Comparison of ENCODE assay signal across 19 mouse cellular contexts in the genomic region with DNA sequence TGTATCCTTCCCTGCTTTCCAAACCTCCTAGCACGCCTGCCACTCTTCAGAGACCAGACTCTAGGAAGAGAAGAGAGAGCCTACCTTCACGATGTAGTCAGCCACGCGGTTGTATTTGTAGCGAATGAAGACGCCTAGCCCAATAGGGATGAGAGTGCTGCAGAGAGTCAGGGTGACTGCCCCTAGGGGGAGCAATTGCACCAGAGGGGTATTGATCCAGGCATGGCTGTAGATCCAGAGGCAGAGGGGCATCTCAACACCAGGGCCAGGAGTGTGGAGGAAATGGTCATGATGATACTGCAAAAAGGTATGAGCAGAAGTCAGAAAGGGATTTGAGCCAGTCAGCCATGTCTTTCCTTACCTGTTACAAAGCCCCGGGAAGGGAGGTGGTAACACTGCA. TPM values are rescaled to one million over a fixed set of nuclear protein-coding genes. Genes with fewer than 3 reads are reported as not detected.
A peak's percentile ranks its signal among the peaks of the same experiment; 100 is the strongest.
DNase-seq lines count a peak whose midpoint lies in the region; ATAC-seq and TF ChIP-seq lines count a peak whose summit lies in the region.
"Not testable (repeated sequence)": the region's sequence is repeated elsewhere in the genome, so short reads cannot be mapped to it uniquely, and the experiment has no call there.
"Had no signal": no experiment of that assay in that cellular context is flagged by ENCODE, and none has a peak within 500 bp of the region (broad histone marks: within the 10 kb centered on the region; RNA-seq: fewer than 3 reads in every experiment).

No protein-coding gene starts in this region.

- peak; percentile 32 for TF ChIP-seq CTCF in ES-Bruce4 (IDR thresholded peaks at IDR 0.05; ENCODE audit: low read depth, low read length)
- TF ChIP-seq CTCF in kidney, postnatal 0 days (IDR thresholded peaks at IDR 0.05; ENCODE audit: low read depth), result peak; percentile 41; the same call in 1 of the 2 replicates

- H3K36me3 ChIP-seq in ES-Bruce4 (ENCODE audit: control insufficient read depth, insufficient read depth, low read length, poor library complexity, severe bottlenecking); embryonic facial prominence, embryonic 14.5 days (ENCODE audit: control insufficient read depth, insufficient read depth, low read length); hindbrain, embryonic 11.5 days (ENCODE audit: control insufficient read depth, insufficient read depth, low read length); kidney, postnatal 0 days (ENCODE audit: insufficient read depth, low read length): not testable (repeated sequence)

- not testable (repeated sequence) for H3K9me3 ChIP-seq in ES-Bruce4 (replicated peaks; ENCODE audit: control insufficient read depth, insufficient read depth, low read length, poor library complexity, severe bottlenecking); embryonic facial prominence, embryonic 14.5 days (ENCODE audit: control insufficient read depth, low read length); hindbrain, embryonic 11.5 days (ENCODE audit: control insufficient read depth, low read length); kidney, postnatal 0 days (replicated peaks; ENCODE audit: low read length)

- H3K9ac ChIP-seq in ES-Bruce4 (ENCODE audit: low read depth, poor library complexity, severe bottlenecking); embryonic facial prominence, embryonic 14.5 days (ENCODE audit: low read depth, low read length); hindbrain, embryonic 11.5 days (ENCODE audit: low read depth, low read length); kidney, postnatal 0 days (ENCODE audit: low read depth, low read length): not testable (repeated sequence)

- not testable (repeated sequence) for H3K27me3 ChIP-seq in ES-Bruce4 (ENCODE audit: control insufficient read depth, insufficient read depth, low read length, poor library complexity, severe bottlenecking); embryonic facial prominence, embryonic 14.5 days (replicated peaks; ENCODE audit: control insufficient read depth, insufficient read depth, low read length); hindbrain, embryonic 11.5 days (ENCODE audit: control insufficient read depth, insufficient read depth, low read length); kidney, postnatal 0 days (ENCODE audit: insufficient read depth, low read length)

- H3K4me2 ChIP-seq in embryonic facial prominence, embryonic 14.5 days (ENCODE audit: low read depth, low read length); hindbrain, embryonic 11.5 days (replicated peaks; ENCODE audit: low read depth, low read length); kidney, postnatal 0 days (ENCODE audit: low read length): not testable (repeated sequence)

- TF ChIP-seq EP300 in ES-Bruce4 (IDR thresholded peaks at IDR 0.05; ENCODE audit: insufficient read depth, low read depth, low read length), result not testable (repeated sequence)

- WGBS in embryonic facial prominence, embryonic 14.5 days, result 38% methylated on average over 7 of the region's 7 CpGs
- WGBS in hindbrain, embryonic 11.5 days, result 36% methylated on average over 7 of the region's 7 CpGs
- WGBS in kidney, postnatal 0 days, result 51% methylated on average over 7 of the region's 7 CpGs

- not testable (repeated sequence) for TF ChIP-seq POLR2A in ES-Bruce4 (IDR thresholded peaks at IDR 0.05; ENCODE audit: insufficient read depth, low read length)

- not testable (repeated sequence) for H3K4me3 ChIP-seq in ES-Bruce4 (ENCODE audit: low read depth, low read length); embryonic facial prominence, embryonic 14.5 days (ENCODE audit: low read depth, low read length); hindbrain, embryonic 11.5 days (ENCODE audit: low read depth, low read length); kidney, postnatal 0 days (replicated peaks; ENCODE audit: low read depth, low read length)

- peak; percentile 47 for DNase-seq in 416B (ENCODE audit: low read depth)
- DNase-seq in adrenal gland, adult 2 months, result peak; percentile 17
- DNase-seq in embryonic facial prominence, embryonic 14.5 days (ENCODE audit: low spot score); kidney, postnatal 0 days (ENCODE audit: low spot score): not testable (repeated sequence)
- DNase-seq in hindbrain, embryonic 11.5 days (ENCODE audit: low spot score), result peak; percentile 9
- peak; percentile 5 for DNase-seq in lung, postnatal 14 days
- DNase-seq in natural killer cell, adult 2 months (ENCODE audit: low spot score in 2 of 2), result peak; percentile 7 to 14

- H3K27ac ChIP-seq in ES-Bruce4 (ENCODE audit: insufficient read depth, low read length); embryonic facial prominence, embryonic 14.5 days (replicated peaks; ENCODE audit: low read depth, low read length); hindbrain, embryonic 11.5 days (ENCODE audit: low read depth, low read length); kidney, postnatal 0 days: not testable (repeated sequence)

- not testable (repeated sequence) for H3K4me1 ChIP-seq in ES-Bruce4 (ENCODE audit: control insufficient read depth, insufficient read depth, low read length); embryonic facial prominence, embryonic 14.5 days (ENCODE audit: control insufficient read depth, insufficient read depth, low read length); hindbrain, embryonic 11.5 days (replicated peaks; ENCODE audit: control insufficient read depth, insufficient read depth, low read length); kidney, postnatal 0 days (replicated peaks; ENCODE audit: insufficient read depth, low read length)

- peak; percentile 44; the same call in 1 of the 2 replicates for ATAC-seq in embryonic facial prominence, embryonic 14.5 days (ENCODE audit: low read depth)
- ATAC-seq in hindbrain, embryonic 11.5 days (ENCODE audit: low FRiP score); kidney, postnatal 0 days (replicated peaks; ENCODE audit: low FRiP score, low read depth): not testable (repeated sequence)

RNA-seq across cellular contexts. Expression of a gene that starts 1.2 kb away (rescaled TPM):
- polyA plus RNA-seq in ES-Bruce4 (2011; ENCODE audit: insufficient read depth, insufficient read length, low read depth, missing spikeins), result 0.58 TPM in 1 of 2 replicates, not detected in the other
- 1 to 10 TPM; 1.4 to 1.8 TPM for total RNA-seq in adrenal gland, adult 2 months (2021)
- not detected in 2 replicates for polyA plus RNA-seq in adrenal gland, adult 2 months (2012; rRNA removed)
- 0.56 and 0.81 TPM in 2 replicates for polyA plus RNA-seq in embryonic facial prominence, embryonic 14.5 days (2014; fragmentation: Nextera tagmentation; extraction: Ambion mirVana)
- 5.9 and 6.3 TPM in 2 replicates for polyA plus RNA-seq in hindbrain, embryonic 11.5 days (2014; fragmentation: Nextera tagmentation; extraction: Ambion mirVana)
- 1.8 and 2.0 TPM in 2 replicates for polyA plus RNA-seq in kidney, postnatal 0 days (2015; fragmentation: Nextera tagmentation; extraction: Ambion mirVana)
- total RNA-seq: gastrocnemius, postnatal 10 days; heart, postnatal 14 days had no signal
- polyA plus RNA-seq: myocyte had no signal

RNA-seq across cellular contexts. Expression of a gene that starts 5.1 kb away (rescaled TPM):
- not detected in 2 replicates for polyA plus RNA-seq in ES-Bruce4 (2011; ENCODE audit: insufficient read depth, insufficient read length, low read depth, missing spikeins)
- not detected for total RNA-seq in adrenal gland, adult 2 months (2021)
- not detected in 2 replicates for polyA plus RNA-seq in adrenal gland, adult 2 months (2012; rRNA removed)
- 0.74 and 1.1 TPM in 2 replicates for polyA plus RNA-seq in embryonic facial prominence, embryonic 14.5 days (2014; fragmentation: Nextera tagmentation; extraction: Ambion mirVana)
- 2.1 and 4.4 TPM in 2 replicates for polyA plus RNA-seq in hindbrain, embryonic 11.5 days (2014; fragmentation: Nextera tagmentation; extraction: Ambion mirVana)
- polyA plus RNA-seq in kidney, postnatal 0 days (2015; fragmentation: Nextera tagmentation; extraction: Ambion mirVana), result 1.1 and 1.6 TPM in 2 replicates
- total RNA-seq: adrenal gland, postnatal 25 days; gastrocnemius, postnatal 10 days; heart, postnatal 14 days had no signal
- polyA plus RNA-seq: lung, embryonic 15.5 days; myocyte; urinary bladder, adult 2 months had no signal

RNA-seq across cellular contexts. Expression of a gene that starts 26.6 kb away (rescaled TPM):
- 43.5 and 57.4 TPM in 2 replicates for polyA plus RNA-seq in ES-Bruce4 (2011; ENCODE audit: insufficient read depth, insufficient read length, low read depth, missing spikeins)
- total RNA-seq in adrenal gland, adult 2 months (2021), result 10 to 100 TPM in 1 of 2 experiments, 1 to 10 TPM in 1; 9.9 to 11.7 TPM
- polyA plus RNA-seq in adrenal gland, adult 2 months (2012; rRNA removed), result 2.7 and 3.7 TPM in 2 replicates
- polyA plus RNA-seq in embryonic facial prominence, embryonic 14.5 days (2014; fragmentation: Nextera tagmentation; extraction: Ambion mirVana), result 20.9 and 26.2 TPM in 2 replicates
- 23.6 and 26.0 TPM in 2 replicates for polyA plus RNA-seq in hindbrain, embryonic 11.5 days (2014; fragmentation: Nextera tagmentation; extraction: Ambion mirVana)
- 15.6 and 18.4 TPM in 2 replicates for polyA plus RNA-seq in kidney, postnatal 0 days (2015; fragmentation: Nextera tagmentation; extraction: Ambion mirVana)

RNA-seq across cellular contexts. Expression of a gene that starts 58.0 kb away (rescaled TPM):
- 0.30 TPM in 1 of 2 replicates, not detected in the other for polyA plus RNA-seq in ES-Bruce4 (2011; ENCODE audit: insufficient read depth, insufficient read length, low read depth, missing spikeins)
- total RNA-seq in adrenal gland, adult 2 months (2021), result not detected
- not detected in 2 replicates for polyA plus RNA-seq in adrenal gland, adult 2 months (2012; rRNA removed)
- polyA plus RNA-seq in embryonic facial prominence, embryonic 14.5 days (2014; fragmentation: Nextera tagmentation; extraction: Ambion mirVana), result not detected in 2 replicates
- not detected in 2 replicates for polyA plus RNA-seq in hindbrain, embryonic 11.5 days (2014; fragmentation: Nextera tagmentation; extraction: Ambion mirVana)
- polyA plus RNA-seq in kidney, postnatal 0 days (2015; fragmentation: Nextera tagmentation; extraction: Ambion mirVana), result 0.07 TPM in 1 of 2 replicates, not detected in the other
- total RNA-seq: adrenal gland, postnatal 25 days; gastrocnemius, postnatal 10 days; hindbrain, postnatal 0 days; left cerebral cortex, postnatal 10 days had no signal
- polyA plus RNA-seq: embryonic facial prominence, embryonic 10.5 days; hindbrain, postnatal 0 days; midbrain, embryonic 11.5 days; myocyte; stomach, embryonic 15.5 days; urinary bladder, adult 2 months had no signal
